Mouse (Mus musculus): ENCODE data around the gene Rapgef5.

Gene Rapgef5

DNA sequence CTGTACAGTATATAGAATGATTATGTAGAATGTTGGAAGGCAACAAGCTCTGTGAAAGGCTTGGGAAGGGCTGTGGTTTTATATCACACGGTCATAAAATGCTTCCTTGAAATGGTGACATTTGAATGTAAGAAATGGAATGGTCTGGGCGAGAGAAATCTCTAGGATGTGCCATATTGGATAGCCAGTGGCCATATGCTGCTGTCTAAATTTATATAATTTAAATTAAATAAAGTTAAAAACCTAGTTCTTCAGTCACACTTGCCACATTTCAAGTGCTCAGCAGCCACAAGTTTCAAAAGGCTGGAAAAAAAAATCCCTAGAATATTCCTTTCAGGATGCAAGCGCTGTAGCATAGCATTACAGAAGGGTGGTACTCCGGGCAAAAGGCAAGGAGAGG is 14.8 kb downstream of the Rapgef5 start:
- DNase-seq = no peak

DNA sequence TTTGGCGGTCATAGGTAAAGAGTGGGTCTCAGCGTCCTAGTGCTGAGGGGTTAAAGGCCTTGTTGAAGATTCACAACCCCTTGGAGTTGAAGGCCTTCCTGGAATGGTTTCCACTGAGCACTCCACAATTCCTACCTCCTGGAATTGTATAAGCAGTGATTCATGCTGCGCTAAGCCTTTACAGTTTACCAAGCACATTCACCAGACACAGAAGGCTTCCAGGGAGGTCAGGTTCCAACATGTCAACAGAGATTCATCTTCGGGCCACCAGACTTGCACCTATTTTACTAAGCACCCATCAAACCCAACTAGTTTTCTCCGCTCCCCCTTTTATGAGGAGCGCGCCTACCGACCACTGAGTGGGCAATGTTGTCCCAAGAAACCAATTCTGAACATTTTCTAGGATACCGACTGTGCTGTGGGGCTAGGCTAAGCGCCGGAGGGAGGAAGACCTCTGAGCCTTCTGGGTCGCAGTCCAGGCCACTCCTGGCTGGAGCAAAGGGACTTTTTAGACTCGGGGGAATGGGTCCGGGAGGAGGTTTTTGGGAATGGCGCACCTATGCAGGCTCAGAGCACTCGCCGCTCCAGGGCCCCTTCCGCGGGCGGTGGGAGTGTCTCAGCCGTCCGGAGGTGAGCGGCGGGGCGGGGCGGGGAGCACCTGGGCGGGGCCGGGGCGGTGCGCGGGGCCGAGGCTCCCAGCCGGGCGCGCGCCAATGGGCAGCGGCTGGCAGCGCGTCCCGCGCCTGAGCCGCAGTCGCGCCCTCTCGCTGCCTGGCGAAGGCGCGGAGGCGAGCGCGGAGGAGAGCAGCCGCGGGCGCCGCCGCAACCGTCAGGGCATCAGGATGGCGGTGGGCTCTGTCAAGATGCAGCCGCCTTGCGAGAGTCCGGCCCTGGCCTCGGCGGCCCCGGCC is 17.2 kb downstream of the Rapgef5 start:
- DNase-seq = peak; percentile 73 to 84

DNA sequence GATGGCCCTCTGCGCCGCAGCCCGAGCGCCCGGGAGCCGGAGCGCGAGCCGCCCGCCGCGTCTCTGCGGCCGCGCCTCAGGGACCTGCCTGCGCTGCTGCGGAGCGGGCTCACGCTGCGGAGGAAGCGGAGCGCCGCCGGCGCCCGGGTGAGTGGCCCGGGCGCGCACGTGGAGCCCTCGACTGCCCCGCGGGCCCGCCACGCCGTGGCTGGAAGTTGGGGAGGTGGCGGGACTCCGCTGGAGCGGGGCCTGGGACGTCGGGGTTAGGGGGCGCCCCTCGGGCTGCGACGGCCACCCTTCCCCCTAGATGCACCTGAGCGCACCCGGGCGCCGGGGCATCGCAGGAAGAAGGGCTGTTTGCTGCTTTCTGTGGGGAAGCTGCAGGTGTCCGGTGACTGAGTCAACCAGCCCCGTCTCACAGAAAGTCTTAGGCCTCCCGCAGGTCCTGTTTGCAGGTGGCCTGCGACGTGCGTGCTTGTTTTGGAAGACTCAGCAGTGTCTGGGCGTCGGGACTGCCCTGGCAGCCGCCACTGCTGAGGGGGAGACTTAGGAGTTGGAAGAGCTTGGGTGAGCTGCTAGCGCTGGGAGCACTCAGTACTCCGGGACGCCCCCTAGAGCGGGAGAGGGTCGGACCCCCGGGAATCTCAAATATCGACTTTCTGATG is 17.9 kb downstream of the Rapgef5 start:
- DNase-seq = peak; percentile 56 to 72

DNA sequence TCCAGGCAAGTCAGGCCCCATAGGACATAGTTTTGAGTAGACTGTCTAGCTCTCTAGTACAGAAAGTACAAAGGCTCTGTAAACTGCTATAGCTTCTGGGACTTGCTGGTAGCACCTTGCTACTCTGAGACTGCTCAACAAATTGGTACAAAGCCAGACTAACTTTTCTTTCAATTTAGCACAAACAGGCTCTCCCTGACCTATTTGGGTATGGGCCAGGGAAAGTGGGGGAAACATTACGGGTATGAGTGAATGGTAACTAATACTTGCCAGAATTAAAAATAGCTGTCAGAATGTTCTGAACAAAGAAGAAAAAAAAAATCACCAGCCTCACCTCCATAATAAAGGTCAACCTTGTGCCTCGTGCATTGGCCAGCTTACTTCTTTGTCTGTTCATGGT is 24.1 kb downstream of the Rapgef5 start:
- no peak for DNase-seq

DNA sequence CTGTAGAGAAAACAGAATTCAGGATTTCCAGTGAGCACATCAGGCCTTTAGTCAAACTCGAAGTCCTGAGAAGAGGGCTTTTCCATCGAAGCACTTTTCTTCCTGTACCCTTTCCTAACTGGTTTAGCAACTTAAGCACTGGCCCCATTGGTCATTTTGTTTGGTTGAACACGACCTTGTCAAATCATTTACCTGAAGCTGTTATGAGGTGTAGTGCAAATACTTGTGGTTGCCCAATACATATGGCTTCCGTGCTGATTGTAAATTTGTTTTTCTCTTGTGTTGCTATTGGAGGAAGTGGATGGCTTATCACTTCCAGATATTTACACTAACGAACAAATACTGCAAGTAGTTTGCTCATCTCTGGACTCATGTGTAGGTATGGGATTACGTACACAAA is 29.0 kb downstream of the Rapgef5 start:
- no peak for DNase-seq

DNA sequence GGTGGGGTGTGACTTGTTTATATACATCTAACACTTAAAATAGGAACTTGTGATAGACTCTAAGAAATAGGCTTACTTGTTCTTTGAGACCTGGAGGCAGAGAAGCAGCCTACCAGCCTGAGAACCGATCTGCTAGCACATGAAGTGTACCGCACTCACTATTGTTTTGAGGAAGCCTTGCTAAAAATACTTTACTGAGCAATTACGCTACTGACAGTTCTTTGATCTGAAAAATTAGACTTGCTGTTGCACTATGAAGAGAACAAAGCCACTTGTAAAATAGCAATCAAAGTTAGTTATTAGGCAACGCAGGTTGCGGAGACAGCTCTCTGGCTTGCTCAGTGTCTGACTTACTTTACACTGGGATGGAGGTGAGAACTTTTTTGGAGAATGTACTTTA is 37.1 kb downstream of the Rapgef5 start:
- DNase-seq = no peak

DNA sequence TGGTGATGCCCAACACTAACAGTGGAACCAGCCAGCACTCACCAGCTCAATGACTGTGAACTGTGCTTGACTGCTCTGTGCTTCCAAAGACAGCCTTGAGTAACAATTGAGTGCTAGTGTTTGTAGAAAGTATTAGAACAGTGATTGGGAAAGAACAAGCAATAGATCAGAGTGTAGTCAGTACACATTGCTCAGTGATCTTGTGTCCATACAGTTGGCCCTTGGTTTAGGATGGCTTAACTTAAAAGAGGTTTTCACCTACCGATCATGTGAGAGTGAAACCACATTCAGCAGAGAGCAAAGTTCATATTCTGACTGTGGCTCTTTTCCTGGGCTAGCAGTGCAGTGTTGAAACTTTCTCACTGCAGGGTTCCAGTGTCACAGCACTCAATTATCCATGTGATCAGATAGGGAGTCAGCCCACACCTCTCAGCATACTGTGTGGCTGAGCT is 38.4 kb downstream of the Rapgef5 start:
- DNase-seq = no peak

DNA sequence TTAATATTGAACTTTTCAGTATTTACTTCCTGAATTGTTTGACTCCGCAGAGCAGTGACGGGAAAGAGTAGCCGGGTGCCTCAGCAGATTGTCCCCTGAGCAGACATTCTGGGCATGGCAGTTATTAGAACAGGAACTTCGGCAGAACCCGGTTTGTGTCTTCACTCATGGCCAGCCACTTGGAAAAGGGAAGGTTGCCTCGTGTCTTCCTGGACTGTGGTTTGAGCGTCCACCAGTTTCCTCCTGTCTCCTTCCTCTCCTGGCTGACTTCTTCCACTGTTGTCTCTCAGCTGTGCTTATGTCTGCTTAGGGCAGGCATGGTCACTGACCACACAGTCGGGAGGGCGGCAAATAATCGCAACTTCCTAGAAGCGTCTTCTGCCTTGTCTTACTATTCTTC is 44.2 kb downstream of the Rapgef5 start:
- DNase-seq = peak; percentile 4 to 17

DNA sequence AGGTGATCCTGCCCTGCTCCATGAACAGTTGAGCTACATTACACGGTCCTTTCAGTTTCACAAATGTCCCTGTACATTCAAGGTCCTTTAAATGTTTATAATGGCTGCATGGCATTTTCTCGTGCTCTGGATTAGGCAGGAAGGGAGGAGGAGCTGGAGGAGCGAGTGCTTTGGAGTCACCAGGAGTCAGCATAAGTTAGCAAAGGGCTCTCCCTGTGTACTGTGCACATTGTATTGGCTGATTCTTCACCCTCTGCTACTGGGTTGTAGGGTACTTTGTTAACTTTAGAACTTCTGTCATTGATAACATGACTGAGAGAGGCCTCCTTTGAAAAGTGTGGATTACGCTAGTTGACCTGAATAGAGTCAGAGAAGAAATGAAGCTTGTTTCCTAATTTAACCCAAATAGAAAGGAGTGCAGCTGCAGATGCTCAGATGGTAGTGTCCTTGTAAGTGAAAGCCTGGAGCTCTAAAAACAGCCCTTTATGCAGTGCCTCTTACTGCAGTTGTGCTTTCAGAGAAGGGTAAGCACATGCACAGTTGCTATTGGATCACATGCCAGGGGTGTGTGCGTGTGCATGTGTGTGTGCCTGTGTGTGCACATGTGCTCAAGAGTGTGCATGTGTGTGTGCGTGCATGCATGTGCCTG is 45.3 kb downstream of the Rapgef5 start:
- DNase-seq = no peak

DNA sequence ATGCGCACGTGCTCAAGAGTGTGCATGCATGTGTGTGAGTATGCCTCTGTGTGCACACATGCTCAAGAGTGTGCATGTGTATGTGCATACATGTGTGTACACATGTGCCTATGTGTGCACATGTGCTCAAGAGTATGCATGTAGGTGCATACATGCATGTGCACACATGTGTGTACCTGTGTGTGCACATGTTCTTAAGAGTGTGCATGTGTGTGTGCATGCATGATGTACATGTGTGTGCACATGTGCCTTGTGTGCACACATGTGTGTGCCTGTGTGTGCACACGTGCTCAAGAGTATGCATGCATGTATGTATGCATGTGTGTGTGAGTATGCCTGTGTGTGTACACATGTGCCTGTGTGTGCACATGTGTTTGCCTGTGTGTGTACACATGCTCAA is 45.8 kb downstream of the Rapgef5 start:
- DNase-seq = no peak

DNA sequence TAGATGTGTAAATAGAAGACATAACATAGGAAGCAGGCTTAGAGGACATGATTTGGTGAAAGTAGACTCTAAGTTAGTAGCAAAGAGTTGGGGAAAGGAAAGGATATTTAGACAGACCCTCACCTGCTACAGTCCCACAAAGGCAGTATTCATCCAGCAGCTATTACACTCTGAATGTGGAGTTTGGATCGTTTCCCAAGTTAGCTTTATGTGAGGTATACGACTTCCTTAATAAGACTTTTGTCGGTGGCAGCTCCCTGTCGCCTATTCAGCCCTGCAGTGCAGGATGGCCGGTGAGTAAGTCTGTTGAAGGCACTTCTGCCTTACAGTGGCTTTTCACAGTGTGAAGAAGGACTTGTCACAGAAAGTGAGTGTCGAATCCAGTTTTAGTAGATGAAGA is 47.6 kb downstream of the Rapgef5 start:
- DNase-seq = no peak

DNA sequence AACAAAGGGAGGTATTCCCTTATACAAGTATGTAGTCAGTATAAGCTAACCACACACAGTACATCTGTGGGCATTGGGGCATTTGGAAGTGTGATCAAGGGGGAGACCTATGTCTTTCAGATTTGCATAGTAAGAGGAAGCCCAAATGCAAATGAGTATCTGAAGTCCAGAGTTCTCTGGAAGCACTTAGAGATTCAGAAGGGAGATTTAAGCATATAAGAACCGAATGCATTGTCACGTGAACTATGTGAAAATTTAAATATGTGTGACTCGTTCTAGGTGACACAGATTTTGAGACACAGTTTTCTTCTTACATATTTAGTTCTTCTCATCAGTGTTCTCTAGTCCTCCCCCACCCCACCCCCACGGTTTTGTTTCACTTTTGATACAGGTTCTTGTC is 50.0 kb downstream of the Rapgef5 start:
- DNase-seq = no peak

DNA sequence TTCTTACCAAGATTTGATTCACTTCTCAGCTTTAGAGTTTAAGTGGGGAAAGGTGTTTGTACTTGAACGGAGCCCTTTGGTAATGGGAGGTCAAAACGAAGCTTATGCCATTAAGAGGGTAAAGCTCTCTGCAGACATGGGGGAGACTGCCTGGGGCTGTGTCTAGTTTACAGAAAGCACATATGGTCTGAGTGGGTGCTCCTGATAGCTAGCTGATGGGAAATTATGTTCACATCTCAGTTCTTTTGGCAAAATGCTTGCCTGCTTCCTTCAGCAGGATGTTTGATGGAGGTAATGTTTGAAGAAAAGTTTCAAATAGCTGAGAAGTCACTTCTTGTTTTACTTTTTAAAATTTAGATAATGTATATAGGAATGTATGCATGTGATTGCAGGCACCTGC is 53.4 kb downstream of the Rapgef5 start:
- no peak for DNase-seq

DNA sequence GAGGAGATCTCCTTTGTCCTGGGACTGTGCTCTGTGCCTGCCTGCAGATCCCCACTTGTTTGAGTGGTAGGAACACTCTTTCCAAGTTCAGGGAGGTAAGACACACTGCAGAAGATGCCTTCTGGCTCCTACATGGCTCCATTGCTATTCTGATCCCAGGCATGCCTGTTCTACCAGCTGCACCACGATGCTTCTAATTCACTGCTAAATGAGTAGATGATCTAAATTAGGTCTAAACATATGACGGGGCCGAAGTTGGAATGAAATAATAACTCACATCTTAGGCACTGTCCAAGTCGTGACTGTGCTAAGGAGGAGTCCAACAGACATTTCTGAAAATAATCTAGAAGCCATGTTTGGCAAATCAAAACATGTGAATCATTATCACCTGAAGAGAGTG is 68.0 kb downstream of the Rapgef5 start:
- no peak for DNase-seq

DNA sequence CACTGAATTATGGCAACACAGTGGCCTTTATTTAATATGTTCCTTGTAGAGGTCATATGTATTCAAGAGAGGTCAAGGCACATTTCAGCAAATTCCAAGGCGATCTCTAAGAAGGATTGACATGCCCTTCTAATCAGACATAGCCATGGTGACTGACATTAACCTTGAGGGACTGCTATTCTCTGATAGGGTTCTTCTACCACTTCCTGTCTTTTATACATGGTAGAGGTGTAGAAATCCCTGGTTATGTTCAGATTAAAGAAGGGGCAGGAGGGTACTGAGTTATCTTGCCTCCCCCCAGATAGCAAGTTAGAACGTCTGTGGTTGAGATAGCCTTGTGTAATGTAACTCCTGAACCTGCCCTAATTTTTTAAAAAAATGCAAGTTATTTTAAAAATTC is 69.1 kb downstream of the Rapgef5 start:
- no peak for DNase-seq

DNA sequence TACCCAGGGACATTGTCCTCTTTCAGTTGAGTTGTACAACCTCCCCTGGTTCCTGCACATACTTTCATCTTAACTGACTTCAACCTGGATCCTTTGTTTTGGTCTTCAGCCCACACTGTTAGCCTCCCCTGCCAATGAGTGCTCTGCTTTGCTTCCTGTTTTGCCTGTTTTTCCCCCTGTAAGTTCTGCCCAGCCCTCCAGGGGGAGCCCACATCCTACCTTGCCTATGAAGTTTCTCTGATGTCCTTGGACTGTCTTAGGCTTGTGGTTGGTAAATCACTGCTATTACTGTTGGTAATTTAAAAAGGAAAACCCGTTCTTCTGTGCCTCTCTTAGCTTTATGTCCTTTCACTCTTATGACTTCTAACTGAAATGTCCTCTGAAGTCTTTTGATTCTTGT is 69.8 kb downstream of the Rapgef5 start:
- DNase-seq = peak; percentile 74 to 78

DNA sequence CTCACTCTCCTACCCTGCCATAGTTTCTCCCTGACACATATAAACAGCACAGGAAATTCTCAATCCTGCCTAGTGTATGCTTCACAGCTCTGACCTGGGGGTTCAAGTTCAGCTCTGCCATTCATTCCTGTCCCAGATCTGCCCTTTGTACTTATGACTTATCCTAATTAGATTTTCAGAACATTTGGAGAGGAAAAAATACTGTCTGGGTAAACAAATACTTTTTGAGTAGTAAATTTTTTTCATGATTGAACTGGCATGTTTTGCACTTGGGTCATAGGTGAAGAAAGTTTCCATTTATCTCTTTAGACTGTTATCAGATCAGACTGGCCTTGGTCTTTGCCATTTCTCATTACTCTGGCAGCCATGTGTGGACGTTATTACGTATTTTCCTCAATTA is 72.9 kb downstream of the Rapgef5 start:
- no peak for DNase-seq

DNA sequence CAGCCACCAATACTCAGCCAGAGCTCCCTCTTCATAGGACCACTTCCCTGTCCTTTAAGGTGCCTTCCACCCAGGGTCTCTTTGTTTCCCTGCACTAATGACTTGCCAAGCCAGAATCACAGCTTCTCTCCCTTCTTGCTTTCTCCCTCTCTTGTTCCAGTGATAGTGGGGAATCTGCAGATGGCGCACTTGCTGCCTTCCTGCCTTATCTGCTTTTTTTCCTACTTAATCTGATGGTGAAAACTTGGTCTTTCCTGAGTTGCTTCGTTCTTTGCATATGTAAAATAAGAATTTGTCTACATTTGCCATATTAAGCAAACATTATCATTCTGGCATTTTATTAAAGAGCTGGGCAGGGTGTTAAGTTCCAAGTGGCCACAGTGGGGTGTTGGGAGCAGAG is 75.7 kb downstream of the Rapgef5 start:
- DNase-seq = peak in 1 of 2 experiments; percentile 13

DNA sequence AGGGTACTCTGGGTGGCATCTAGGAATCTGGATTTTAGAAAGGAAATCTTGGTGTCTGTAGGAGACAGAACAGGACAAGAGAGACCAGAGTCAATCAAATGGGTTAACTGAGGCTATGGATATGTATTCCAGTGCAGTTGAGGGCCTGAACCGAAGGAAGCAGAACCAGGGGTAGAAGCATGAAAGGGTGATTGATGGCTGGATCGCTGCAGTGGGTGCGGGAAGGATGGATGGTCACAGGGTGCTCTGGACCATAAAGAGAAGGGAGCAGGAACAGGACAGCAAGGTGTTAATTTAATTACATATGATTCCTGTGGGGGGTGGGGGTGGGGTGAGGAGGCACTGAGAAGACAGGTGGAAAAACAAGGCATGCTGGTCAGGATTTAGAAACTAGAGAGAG is 76.3 kb downstream of the Rapgef5 start:
- no peak for DNase-seq

DNA sequence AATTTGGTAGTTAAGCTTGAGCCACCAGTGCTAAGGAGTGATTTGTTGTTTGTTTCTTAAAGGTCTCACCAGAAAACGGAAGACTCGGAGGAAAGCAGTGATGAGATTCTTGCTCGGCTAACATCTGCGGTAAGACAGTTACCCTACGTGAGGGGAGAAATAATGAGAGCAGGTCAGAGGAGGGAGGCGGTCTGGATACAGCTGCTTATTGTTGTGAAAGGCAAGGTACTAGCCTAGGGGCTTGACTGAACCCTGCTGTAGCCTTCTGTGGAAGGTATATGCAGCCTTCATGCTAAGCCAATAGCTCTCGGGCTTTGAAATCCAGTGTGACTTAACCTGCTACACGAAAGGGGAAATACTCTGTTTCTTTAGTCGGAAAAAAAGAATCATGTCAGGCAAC is 78.9 kb downstream of the Rapgef5 start:
- DNase-seq = no peak

DNA sequence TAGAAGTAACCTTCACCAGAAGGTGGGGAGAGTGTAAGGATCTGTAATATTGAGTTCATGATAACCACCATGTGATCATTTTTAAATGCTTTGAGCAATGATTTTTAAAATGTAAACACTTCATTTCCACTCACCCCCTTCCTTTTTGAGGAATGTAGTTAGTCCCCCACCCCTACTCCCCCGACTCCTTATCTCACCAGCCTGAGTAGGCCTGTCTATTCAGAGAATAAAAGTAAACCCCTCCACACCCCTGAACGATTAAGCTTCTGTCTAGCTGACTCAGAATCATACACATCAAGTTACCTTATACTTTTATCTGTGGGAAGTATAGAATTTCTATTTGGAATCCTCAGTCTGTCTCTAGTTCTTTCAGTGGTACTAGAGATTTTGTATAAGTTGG is 81.9 kb downstream of the Rapgef5 start:
- no peak for DNase-seq

DNA sequence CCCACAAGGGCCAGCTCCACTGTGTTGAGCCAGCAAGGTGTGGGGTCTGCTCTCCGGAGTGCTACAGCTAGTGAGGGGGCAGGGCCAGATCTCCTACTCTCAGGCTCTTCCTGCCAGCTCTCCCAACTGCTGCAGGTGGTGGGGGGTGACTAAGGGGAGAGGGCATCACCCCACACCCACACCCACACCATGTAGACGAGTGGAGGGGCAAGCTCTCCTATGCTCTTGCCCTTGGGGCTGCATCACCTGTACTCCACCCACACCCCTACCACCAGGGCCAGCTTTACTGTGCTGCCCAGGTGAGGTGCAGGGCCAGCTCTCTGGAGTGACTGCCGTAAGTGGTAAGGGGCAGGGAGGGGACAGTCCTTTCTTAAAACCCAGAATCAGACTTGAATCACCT is 89.7 kb downstream of the Rapgef5 start:
- DNase-seq = no peak

DNA sequence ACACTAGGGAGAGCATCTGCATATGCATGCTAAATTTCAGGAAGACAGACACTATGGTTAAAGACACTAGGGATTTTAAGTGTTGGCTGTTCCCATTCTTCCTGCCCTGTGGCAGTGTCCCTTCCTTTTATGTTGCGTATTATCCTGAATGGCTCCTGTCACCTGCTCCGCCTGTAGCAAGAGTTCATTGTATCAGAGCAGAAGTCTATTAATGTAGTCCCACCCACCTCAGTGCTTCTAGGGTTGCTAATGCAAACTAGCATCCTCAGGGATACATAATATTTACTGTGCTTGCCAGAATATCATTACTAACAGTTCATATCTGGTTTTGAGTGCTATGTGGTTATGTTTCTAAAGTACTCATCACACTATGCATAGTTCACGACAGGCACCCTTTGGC is 96.4 kb downstream of the Rapgef5 start:
- no peak for DNase-seq

DNA sequence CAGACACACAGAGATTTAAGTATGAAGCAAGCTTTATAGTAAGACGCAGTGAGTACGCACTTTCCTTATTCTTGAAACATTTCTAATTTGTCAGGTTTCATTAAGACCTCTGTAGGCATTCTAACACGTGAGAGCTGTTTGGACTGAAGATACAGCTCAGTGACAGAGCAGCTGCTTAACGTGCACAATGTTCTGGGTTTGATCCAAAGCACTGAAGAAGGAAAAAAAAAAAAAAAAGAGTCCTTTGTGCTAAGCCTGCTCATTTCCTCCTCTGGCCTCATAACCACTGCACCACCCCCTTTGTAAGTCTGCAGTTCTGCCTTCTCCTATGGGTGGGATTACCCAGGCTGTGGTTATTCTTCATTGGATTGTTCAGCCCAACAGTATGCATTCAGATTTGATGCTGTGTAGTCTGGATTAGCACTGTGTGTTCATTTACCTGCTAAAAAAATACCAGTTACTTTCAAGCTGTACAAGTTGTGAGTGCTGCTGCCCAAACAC is 103.3 kb downstream of the Rapgef5 start:
- no peak for DNase-seq
